Mouse (Mus musculus): ENCODE data around the gene Trim7. TPM values are rescaled to one million over a fixed set of nuclear protein-coding genes. Genes with fewer than 3 reads are reported as not detected.
"Not testable (repeated sequence)": the region's sequence is repeated elsewhere in the genome, so short reads cannot be mapped to it uniquely, and the experiment has no call there.

Trim7 gene
- total and polyA plus RNA-seq, 2 experiments from 2014 or later, result 1.1 to 1.9 TPM

DNA sequence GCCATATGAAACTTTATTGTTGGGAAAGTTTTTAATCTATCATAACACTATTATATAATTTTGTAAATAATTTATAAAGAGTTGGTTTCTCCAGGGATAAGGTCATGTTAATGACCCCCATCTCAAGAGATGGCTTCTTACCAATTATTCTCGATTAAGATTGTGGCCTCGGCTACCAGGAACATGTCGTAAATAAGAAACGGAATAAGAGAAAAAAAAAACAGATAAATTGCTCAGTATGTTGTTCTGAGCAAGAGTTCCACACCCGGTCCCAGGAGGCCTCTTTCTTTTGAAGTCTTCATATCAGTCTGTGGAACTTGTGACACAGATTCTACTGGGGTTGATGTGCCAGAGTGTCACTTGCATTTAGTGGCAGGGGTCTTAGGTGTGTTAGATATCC, 15.3 kb downstream of the Trim7 start:
- Histone ChIP-seq H3K36me3 (replicated peaks; ENCODE audit: control insufficient read depth, insufficient read depth, low read length) (no peaks in the 10 kb centered on the region), H3K4me3 (ENCODE audit: low read depth, low read length) (no peak overlapping the region), H3K9me3 (replicated peaks; ENCODE audit: control insufficient read depth, low read length) (no peaks in the 10 kb centered on the region), H3K9ac (replicated peaks; ENCODE audit: low read depth, low read length) (no peak overlapping the region), H3K27me3 (ENCODE audit: control insufficient read depth, insufficient read depth, low read length) (no peaks in the 10 kb centered on the region), H3K4me1 (ENCODE audit: control insufficient read depth, insufficient read depth) (peaks cover 12% of the 10 kb centered on the region), H3K27ac (ENCODE audit: low read depth) (no peak overlapping the region), H3K4me2 (ENCODE audit: low read depth, low read length) (no peak overlapping the region)
- DNase-seq (ENCODE audit: low spot score) (no peak), ATAC-seq (ENCODE audit: insufficient read depth, low read depth) (no peak)
- TF ChIP-seq CTCF (IDR thresholded peaks at IDR 0.05; ENCODE audit: low read depth) (no peak), EP300 (IDR thresholded peaks at IDR 0.05; ENCODE audit: low read depth) (no peak)
- WGBS, result 80% methylated on average over 5 of the region's 5 CpGs

DNA sequence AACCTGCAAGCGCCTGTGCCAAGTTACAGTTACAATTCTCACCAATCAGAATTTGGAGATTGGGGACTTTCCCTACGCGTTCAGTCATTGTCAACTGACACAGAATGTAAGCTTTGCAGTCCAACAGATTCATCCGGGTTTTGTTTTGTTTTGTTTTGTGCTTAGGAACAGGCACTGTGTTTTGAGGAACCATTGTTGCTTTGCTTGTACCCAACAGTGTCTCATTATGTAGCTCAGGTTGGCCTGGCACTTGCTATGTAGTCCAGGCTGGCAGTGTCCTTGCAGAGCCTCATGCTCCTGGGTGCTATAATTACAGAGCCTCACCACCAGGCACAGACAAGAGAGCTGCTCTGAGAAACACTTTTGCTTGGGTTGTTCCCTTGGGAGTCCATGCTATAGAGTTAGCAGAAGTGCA, 16.4 kb downstream of the Trim7 start:
- Histone ChIP-seq H3K9me3 (replicated peaks; ENCODE audit: control insufficient read depth, low read length) (no peaks in the 10 kb centered on the region), H3K27ac (ENCODE audit: low read depth) (no peak overlapping the region), H3K4me1 (ENCODE audit: control insufficient read depth, insufficient read depth) (0 out of 2 replicates have a peak, but pooled peaks cover 6% of the 10 kb centered on the region), H3K4me2 (ENCODE audit: low read depth, low read length) (no peak overlapping the region), H3K36me3 (replicated peaks; ENCODE audit: control insufficient read depth, insufficient read depth, low read length) (no peaks in the 10 kb centered on the region), H3K4me3 (ENCODE audit: low read depth, low read length) (no peak overlapping the region), H3K27me3 (ENCODE audit: control insufficient read depth, insufficient read depth, low read length) (no peaks in the 10 kb centered on the region), H3K9ac (replicated peaks; ENCODE audit: low read depth, low read length) (no peak overlapping the region)
- no peak for DNase-seq (ENCODE audit: low spot score)
- ATAC-seq (ENCODE audit: insufficient read depth, low read depth), result no peak
- TF ChIP-seq EP300 (IDR thresholded peaks at IDR 0.05; ENCODE audit: low read depth) (no peak), CTCF (IDR thresholded peaks at IDR 0.05; ENCODE audit: low read depth) (no peak)
- 67% methylated on average over 4 of the region's 4 CpGs for WGBS

DNA sequence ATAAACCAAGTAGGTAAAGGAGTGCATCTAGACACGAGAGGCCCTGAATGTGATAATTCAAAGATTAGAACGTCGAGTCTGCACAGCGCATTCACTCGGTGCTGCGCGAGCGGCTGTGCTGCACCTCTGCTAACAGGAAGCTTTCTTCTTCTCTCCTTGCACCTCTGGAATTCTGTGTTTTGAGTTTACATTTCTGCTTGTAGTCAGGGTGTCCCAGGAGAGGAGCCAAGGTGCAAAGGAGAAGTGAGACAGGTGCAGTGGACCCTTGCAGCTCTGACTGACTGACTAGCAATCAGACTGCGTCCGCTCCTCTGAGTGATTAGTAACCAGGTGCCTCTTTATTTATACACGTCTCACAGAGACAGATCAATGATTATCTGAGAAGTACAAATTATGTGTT, 17.3 kb downstream of the Trim7 start:
- no peaks in the 10 kb centered on the region for H3K9me3 ChIP-seq (replicated peaks; ENCODE audit: control insufficient read depth, low read length)
- H3K4me3 ChIP-seq (ENCODE audit: low read depth, low read length), result no peak overlapping the region
- H3K4me1 ChIP-seq (ENCODE audit: control insufficient read depth, insufficient read depth), result 0 out of 2 replicates have a peak, but pooled peaks cover 5% of the 10 kb centered on the region
- TF ChIP-seq EP300 (IDR thresholded peaks at IDR 0.05; ENCODE audit: low read depth), result no peak
- TF ChIP-seq CTCF (IDR thresholded peaks at IDR 0.05; ENCODE audit: low read depth), result no peak
- DNase-seq (ENCODE audit: low spot score), result no peak
- no peak overlapping the region for H3K27ac ChIP-seq (ENCODE audit: low read depth)
- H3K36me3 ChIP-seq (replicated peaks; ENCODE audit: control insufficient read depth, insufficient read depth, low read length), result no peaks in the 10 kb centered on the region
- no peak overlapping the region for H3K4me2 ChIP-seq (ENCODE audit: low read depth, low read length)
- ATAC-seq (ENCODE audit: insufficient read depth, low read depth), result no peak
- H3K27me3 ChIP-seq (ENCODE audit: control insufficient read depth, insufficient read depth, low read length), result no peaks in the 10 kb centered on the region
- H3K9ac ChIP-seq (replicated peaks; ENCODE audit: low read depth, low read length), result no peak overlapping the region
- WGBS, result 79% methylated on average over 11 of the region's 11 CpGs

DNA sequence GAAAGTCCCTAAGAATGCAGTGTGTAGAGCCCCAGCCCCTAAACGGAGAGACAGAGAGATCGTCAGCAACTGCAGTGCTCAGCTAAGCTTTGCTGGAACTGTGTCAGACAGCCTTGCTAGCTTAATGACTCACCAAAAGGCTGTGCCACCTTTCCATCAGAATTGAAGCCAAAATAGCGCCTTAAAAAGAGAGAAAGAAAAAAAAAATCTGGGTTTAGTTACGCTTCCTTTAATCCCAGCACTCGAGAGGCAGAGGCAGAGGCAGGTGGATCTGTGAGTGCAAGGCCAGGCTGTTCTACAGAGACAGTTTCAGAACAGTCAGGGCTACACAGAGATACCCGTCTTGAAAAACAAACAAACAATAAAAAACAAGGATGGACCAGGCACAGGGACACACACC, 18.4 kb downstream of the Trim7 start:
- no peak for ATAC-seq (ENCODE audit: insufficient read depth, low read depth)
- Histone ChIP-seq H3K4me2 (ENCODE audit: low read depth, low read length) (no peak overlapping the region), H3K36me3 (replicated peaks; ENCODE audit: control insufficient read depth, insufficient read depth, low read length) (no peaks in the 10 kb centered on the region), H3K9me3 (replicated peaks; ENCODE audit: control insufficient read depth, low read length) (no peaks in the 10 kb centered on the region), H3K4me3 (ENCODE audit: low read depth, low read length) (no peak overlapping the region), H3K27me3 (ENCODE audit: control insufficient read depth, insufficient read depth, low read length) (no peaks in the 10 kb centered on the region), H3K9ac (replicated peaks; ENCODE audit: low read depth, low read length) (no peak overlapping the region), H3K27ac (ENCODE audit: low read depth) (no peak overlapping the region), H3K4me1 (ENCODE audit: control insufficient read depth, insufficient read depth) (no peaks in the 10 kb centered on the region)
- 63% methylated on average over 6 of the region's 6 CpGs for WGBS
- no peak for TF ChIP-seq CTCF (IDR thresholded peaks at IDR 0.05; ENCODE audit: low read depth)
- TF ChIP-seq EP300 (IDR thresholded peaks at IDR 0.05; ENCODE audit: low read depth), result no peak
- DNase-seq (ENCODE audit: low spot score), result no peak

DNA sequence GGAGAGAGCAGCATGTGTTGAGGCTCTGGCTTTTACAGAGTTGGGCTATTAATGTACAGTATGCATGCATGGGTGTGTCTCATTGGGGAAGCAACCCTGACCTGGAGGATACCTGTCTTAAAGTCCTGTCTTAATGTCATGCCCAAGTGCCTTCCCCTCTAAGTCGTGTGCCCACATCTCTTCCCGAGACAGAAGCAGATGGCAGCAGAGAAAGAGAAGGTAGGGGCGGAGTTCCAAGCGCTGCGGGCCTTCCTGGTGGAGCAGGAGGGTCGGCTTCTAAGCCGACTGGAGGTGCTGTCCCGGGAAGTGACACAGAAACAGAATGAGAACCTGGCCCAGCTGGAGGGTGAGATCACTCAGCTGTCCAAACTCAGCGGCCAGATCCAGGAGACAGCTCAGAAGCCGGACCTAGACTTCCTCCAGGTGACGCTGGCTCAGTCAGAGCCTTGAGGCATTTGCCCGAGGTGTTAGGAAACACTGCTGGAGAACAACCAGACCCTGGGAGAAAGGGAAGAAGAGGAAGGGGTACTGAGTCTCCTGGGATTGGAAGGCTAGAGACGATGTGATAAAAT, 19.4 kb downstream of the Trim7 start:
- DNase-seq (ENCODE audit: low spot score), result no peak
- Histone ChIP-seq H3K4me3 (ENCODE audit: low read depth, low read length) (no peak overlapping the region), H3K9ac (replicated peaks; ENCODE audit: low read depth, low read length) (no peak overlapping the region), H3K36me3 (replicated peaks; ENCODE audit: control insufficient read depth, insufficient read depth, low read length) (no peaks in the 10 kb centered on the region), H3K4me2 (ENCODE audit: low read depth, low read length) (no peak overlapping the region), H3K27me3 (ENCODE audit: control insufficient read depth, insufficient read depth, low read length) (no peaks in the 10 kb centered on the region), H3K9me3 (replicated peaks; ENCODE audit: control insufficient read depth, low read length) (no peaks in the 10 kb centered on the region), H3K27ac (ENCODE audit: low read depth) (no peak overlapping the region), H3K4me1 (ENCODE audit: control insufficient read depth, insufficient read depth) (no peaks in the 10 kb centered on the region)
- TF ChIP-seq EP300 (IDR thresholded peaks at IDR 0.05; ENCODE audit: low read depth) (no peak), CTCF (IDR thresholded peaks at IDR 0.05; ENCODE audit: low read depth) (no peak)
- WGBS, result 38% methylated on average over 13 of the region's 13 CpGs
- ATAC-seq (ENCODE audit: insufficient read depth, low read depth), result no peak

DNA sequence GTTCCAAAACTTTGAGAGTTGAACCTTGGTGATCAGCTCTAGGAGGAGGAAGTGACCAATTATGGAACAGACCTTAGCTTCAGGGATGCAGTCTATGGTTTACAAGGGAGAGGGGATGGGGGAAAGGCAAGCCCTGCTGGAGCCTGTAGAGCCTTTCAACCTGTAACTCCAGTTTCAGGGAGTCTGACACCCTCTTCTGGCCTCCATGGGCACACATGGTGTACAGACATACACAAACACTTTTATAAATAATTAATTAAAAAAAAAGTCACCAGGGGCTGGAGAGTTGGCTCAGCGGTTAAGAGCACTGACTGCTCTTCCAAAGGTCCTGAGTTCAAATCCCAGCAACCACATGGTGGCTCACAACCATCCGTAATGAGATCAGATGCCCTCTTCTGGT, 20.4 kb downstream of the Trim7 start:
- not testable (repeated sequence) for H3K4me1 ChIP-seq (ENCODE audit: control insufficient read depth, insufficient read depth); ATAC-seq (ENCODE audit: insufficient read depth, low read depth); H3K9me3 ChIP-seq (replicated peaks; ENCODE audit: control insufficient read depth, low read length); H3K9ac ChIP-seq (replicated peaks; ENCODE audit: low read depth, low read length); H3K4me3 ChIP-seq (ENCODE audit: low read depth, low read length); DNase-seq (ENCODE audit: low spot score); H3K27ac ChIP-seq (ENCODE audit: low read depth); H3K36me3 ChIP-seq (replicated peaks; ENCODE audit: control insufficient read depth, insufficient read depth, low read length); H3K4me2 ChIP-seq (ENCODE audit: low read depth, low read length); H3K27me3 ChIP-seq (ENCODE audit: control insufficient read depth, insufficient read depth, low read length)
- 86% methylated on average over 2 of the region's 2 CpGs for WGBS

All from heart, postnatal 0 days (tissue).